Mouse (Mus musculus): ENCODE results near the gene Mboat2.

- TF ChIP-seq CTCF (IDR thresholded peaks at IDR 0.05) (no peak), EP300 (IDR thresholded peaks at IDR 0.05) (no peak)
These were observed 142.0 kb downstream of the Mboat2 start for GRCm38 (mm10) chr12:24972371-24973350.

Measured in lung, postnatal 0 days (tissue).